Mouse (Mus musculus) cerebellum, postnatal 36 days (tissue): Measurements from ENCODE around the gene Cnnm1.

ENCODE experiments used
- DNase-seq, 2 experiments: peaks; one replicate each; pipeline ENCODE4 v3.0.0; 2021 to 2022; ENCODE audit warnings: mixed read lengths in 2 of 2

The Cnnm1 gene

DNA sequence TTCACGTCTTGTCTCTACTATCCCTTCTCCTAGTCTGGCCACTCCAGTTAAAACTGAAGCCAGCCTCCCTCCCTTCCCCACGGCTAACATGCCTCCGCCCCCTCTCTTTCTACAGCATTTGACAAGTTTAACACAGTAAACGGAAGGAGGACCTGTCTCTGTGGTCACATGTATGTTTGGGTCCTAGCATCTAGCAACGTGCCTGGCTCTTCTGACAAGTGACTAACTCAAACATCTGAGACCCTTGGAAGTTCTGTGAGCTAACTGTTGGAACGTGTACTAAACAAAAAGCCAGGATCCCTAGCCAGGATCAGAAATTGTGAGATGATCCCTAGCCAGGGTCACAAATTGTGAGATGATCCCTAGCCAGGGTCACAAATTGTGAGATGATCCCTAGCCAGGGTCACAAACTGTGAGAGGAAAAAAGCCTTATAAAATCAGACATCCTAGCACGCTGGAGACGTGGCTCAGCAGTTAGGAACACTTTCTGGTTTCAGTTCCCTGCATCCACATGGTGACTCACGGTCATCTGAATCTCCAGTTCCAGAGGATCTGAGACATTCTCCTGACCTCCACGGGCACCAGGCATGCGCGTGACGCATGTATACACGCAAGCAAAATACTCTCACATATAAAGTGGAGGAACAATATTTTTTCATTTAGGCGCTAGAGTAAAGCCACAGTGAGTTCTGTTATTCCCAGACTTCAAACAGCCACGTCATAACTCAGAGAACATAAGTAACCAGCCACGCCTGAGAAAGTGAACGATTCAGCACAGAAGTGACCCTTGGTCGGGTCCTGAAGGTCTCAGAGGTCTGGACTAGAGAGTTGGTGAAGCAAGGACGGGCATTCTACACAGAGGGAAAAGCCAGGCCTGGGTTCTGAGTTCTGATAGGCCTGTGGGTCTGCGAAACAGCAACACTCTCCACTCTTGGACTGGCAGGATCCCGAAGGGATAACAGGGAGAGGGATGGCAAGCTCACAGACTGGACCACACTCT, 71.7 kb downstream of the Cnnm1 start:
- DNase-seq: no peak

DNA sequence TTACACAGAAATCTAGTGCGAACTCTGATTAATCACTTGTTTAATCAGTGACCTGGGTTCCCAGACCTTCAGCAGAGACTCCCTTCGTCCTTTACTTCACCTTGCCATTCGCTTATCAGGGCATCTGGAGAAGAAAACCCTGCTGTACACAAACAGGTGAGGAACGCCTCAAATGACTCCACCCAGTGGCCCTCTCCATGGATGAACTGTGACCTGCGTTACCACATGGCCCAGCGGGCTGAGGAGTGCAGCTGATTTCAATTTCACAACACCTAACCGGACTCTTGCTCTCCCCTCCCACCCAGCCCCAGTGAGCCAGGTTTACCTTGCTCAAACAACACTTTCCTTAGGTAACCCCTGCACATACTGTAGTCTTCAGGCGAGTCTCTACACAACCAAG, 73.6 kb downstream of the Cnnm1 start:
- no peak for DNase-seq

DNA sequence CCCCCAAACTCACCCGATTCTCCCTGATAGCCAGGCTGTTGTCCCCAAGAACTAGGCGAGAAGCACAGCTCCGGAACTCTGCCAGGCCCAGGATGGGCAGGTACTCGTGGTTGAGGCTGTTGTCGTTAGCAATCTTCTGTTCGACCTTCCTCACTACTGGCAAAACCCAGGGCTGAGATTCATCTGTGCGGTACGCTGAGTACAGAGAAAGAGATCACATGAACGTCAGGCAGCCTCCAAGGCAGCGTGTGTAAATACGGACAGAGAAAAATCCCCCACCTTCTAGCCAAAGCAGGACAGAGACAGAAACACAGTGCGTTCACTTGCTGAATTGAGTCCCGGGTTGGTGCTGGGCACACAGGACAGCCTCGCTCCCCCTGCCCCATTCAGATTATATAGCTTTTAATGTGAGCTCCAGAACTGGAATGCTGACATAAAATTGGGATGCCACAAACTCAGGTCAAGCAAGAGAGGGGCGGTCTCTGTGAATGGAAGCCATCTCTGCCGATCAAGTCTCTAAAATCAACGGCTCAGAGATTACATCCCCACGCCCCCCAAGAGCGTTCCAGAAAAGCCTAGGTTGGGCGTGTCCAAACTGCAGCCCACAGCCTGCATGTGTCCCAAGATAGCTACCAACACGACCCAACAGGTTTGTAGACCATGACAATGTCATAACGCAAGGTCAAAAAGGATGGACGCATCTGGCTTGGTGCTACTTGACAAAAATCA, 75.6 kb downstream of the Cnnm1 start:
- DNase-seq: no peak

DNA sequence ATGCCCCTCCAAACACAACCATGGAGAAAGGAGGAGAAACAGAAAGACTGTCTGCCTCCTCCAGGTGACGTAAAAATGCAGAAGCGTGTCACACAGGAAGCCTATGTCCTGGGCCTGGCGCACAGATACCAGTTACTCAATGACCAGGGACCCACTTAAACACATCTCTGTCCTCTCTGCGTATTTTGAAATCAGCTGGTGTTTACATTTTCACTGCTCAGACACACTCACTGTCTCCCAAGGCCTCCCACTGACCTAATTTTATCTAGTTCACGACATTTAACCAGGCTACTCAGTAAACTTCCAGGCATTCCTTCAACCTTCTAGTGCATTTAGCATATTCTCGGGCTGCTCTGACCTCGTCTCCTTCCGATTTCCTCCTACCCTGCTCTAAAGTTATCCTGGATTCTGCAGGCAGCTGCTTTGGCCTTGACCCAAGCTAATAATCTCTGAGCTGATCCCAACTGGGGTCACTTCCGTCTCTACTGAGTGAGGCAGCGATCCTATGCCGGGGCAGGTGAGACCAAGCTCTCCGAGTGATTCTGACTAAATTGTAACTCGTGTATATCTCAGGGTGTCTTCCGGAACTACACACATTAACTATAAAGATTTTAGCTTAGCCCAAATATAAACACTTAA, 76.3 kb downstream of the Cnnm1 start:
- no peak for DNase-seq

DNA sequence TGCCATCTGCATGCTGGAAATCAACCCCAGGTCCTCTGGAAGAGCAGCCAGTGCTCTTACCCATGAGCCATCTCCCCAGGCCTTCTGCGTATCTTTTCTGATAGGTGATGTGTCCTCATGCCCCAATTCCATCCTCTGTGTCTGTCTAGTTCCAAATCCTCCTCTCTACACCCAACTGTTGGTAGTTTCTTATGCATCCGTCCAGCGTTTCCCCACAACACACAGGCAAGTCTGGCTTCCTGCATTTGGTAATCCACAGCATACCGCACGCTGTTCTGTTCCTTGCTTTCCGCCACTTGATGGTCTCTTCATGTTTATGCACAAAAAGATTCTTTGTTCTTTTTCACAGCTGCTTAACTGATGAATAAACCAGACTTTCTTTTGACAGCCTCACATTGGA, 77.1 kb downstream of the Cnnm1 start:
- no peak for DNase-seq

DNA sequence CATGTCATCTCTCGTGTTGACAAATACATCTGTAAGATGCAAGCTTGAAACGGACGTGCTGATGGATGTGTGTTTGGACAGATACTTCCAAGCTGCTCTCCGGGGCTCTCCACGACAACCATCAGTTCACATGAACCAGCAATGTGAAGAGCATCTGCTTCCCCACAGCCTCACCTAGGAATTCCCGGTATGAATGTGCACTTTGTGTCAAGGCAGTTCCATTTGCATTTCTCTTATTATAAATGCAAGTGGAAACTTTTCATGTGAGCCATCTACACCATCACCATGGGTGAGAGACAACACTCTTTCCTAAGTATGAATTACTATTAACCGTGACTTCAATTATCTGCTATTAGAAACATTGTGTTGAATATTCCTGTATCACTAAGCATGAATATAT, 77.6 kb downstream of the Cnnm1 start:
- no peak for DNase-seq

DNA sequence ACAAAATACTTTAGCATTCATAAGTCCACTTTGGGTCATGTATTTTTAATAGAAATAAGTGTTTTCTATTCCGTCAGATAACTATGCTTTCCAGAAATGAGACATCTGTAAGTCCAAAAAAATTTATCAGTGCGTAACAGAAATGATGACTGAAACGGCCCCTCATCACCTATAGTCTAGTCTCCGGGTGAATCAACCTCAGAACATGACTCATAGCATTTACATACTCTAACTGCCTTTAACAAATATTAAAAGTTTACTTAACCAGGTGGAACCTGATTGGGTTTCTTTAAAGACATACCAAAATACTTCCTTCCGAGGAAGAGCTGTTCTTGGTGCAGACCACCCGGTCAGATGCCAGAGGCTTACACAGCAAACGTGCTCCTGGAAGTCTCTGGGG, 78.0 kb downstream of the Cnnm1 start:
- no peak for DNase-seq

DNA sequence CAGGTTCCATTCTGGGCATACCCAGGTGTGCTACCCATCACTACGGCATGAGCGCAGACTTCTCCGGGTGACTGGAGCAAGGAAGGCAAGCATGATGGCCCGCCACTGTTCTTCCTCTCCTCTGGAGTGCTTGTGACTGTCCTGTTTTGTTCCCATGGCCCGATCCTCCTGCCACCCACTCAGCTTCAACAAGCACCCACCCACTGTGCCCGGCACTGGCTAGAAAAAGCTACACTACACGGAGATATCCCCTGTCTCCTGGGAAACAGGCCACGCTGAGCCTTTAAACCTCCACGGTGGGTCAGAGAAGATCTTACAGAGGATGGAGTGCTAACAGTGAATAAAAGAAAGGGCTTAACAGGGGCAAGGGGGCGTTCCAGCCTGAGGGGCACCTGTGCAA, 79.0 kb downstream of the Cnnm1 start:
- DNase-seq: no peak

DNA sequence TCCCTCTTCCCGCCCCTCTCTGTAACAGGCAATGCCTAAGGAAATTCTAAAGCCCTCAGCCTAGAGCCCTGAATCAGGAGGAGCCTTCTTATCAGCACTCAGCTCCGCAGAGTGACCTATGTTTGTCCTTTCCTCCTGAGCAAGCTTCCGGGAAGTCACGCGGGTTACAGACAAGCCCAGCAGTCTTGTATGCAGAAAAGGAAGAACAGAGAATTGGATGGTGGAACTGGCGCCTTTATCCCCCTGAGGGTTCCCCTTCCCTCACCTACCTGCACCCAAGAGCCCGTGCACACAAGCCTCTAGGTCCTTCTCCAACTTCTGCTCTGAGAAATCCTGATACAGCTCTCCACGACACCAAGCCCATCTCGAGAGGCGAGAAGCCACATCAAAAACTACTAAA, 80.2 kb downstream of the Cnnm1 start:
- DNase-seq: no peak

DNA sequence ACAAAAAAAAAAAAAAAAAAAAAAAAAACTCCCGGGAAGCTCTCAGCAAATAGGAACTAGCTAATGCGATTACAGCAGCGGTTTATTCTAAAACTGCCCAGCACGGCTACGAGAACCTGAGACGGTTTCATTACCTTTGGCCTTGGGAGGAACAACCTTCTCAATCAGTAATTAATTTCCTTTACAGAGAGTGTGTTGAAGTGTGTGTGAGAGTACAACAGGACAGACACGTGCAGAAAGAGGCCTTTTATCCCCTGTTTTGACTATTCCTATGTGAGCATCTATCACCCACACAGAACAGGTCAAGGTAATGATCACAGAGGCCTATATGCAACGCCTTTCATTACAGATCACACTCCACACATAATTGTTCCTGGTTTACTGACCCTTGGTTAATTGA, 81.1 kb downstream of the Cnnm1 start:
- no peak for DNase-seq

DNA sequence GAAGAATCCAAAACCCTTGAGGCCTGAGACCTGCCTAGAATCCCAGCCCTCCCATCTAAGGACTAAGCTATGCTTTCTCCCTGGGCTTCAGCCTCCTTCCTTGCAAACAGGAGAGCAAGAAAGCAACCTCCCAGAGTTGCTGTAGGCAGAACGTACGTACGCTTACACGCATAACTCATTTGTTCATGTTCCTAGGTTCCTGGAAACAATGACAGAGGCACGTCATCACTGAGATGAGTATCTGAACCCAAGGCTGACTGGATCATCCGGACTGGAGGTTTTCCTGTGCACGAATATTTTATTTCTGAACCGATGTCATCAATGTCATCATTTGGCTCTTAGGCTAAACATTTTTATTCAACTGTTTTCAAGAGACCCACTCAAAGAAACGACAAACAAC, 81.8 kb downstream of the Cnnm1 start:
- no peak for DNase-seq

DNA sequence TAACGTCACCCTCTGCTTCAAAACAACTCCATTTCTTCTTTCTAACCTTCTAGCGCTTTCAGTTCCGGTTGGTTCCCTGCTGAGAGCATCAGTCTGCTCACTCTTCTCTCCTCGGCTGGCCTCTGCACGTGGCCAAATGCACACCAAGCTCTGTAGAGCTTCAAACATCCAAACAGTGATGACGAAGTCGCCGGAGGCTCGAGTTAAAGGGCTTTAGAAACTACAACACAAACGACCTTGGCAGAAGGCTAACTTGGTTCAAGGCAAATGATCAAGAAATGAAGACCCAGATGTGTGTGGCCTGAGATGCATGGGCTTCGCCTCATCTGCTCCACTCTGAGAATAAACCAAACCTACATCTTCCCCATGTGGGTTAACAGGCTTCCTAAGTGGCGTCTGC, 83.3 kb downstream of the Cnnm1 start:
- peak; percentile 33 to 39 for DNase-seq

DNA sequence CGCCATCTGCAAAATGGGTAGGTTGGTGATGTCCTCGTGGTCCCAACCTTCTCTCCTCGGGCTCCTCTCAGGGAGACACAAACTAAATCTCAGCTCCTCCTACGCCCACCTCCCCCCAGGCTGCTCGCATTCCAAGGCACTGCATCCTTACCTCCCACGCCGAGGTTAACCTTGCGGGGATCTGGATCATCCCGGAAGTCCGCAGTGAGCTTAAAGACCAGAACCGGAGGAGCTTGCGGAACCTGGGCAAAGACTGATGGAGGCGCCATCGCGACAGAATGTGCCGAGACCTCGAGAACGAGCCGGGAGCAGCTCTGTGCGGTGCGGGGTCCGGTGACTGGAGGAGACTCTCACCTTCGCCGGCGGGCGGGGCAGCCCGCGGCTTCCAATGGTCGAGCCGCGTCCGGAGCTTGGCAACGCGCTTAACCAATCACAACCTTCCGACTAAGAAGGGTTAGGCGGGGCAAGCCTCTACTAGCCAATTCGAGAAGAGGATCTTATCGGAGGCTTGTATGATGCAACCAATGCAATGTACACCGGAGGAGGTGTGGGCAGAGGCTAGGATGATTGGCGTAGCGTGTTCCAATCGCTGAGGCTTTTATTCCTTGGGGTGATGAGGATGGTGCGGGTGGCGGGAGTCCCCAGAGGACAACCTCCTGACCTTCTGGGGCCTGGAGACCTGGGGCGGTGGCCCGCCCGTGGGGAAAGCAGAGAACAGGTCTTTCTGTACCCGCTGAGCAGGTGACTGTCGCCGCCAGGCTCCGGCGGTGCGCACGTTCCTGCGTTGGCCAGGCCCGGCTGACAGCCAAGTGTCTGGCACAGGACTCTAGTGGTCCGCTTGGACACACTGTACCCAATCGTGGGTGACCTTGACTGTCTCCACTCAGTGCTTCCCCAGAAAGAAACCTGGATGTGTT, 84.2 kb downstream of the Cnnm1 start, which contains the start of gene Got1:
Gene Got1 (minus strand): TSS at position 419 of the 917 bp plus-strand sequence.
- peak; percentile 95 for DNase-seq

DNA sequence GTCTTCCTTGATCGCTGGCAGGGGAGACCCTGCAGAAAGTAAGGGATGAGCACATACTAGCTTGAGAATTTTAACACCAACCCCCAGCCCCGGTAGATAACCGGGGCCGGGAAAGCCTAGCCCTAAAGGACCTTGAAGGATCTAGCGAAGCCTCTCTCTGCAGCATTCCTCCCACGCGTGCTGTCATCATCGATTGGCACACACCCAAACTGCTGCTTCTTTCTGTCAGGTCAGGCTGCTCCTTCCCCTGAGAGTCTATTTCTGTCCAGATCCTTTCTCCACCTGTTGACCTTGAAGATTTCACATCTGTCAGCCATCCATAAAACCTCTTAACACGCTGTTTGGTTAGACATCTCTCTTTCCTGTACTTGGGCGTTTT, 84.9 kb downstream of the Cnnm1 start:
- DNase-seq: peak in 1 of 2 experiments; percentile 72

DNA sequence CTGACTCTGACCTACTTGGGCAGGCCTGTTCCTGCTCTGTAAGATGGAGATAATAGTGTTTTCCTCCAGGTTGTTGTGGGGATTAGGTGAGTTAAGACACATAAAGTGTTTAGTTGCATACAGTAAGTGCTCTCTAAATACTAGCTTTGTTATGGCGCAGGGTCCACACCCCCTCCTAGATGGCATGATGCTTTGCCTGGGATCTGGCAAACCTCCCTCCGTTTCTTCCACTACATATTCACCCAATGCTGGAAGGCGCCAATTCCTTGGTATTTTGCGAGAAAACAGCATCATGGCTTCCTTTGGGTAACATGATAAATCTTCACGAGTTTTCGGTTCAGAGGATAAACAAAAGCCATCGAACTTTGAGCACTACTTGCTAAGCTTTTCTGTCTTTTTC, 85.3 kb downstream of the Cnnm1 start:
- no peak for DNase-seq

DNA sequence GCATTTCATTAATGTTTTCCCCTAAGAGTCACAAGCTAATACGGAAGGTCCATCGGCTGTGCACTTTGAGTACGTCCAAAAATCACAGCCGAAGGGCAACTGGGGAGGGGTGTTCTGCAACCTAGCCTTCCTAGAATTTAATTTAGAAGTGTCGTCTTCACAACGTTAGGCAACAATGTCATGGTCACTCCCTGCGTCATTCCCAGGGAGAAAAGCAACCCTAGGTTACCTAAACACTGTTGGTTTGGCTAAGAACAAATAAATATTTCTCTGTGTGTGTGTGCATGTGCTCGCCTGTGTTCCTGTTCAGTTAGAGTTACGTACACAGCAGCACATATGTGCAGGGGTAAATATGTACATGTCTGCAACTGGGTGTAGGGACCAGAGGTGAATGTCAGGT, 85.8 kb downstream of the Cnnm1 start:
- no peak for DNase-seq

DNA sequence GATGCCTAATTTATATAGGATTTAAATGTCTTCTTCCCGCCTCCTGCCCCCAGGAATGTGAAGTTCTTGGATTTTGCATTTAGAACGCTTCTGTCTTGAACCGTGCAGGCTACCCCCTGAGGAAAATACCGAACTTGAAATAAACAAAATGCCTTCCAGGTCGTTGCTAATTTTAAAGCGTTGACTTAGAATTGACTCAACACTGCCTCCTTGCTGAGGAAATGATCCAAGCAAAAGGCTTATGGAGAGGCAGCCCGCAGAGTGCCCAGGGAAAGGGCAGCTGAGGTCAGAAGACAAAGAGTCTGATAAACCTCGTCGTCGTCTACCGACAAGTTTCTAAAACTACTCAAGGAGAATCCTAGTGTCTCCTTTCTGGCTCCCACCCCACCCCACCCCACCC, 86.9 kb downstream of the Cnnm1 start:
- no peak for DNase-seq

DNA sequence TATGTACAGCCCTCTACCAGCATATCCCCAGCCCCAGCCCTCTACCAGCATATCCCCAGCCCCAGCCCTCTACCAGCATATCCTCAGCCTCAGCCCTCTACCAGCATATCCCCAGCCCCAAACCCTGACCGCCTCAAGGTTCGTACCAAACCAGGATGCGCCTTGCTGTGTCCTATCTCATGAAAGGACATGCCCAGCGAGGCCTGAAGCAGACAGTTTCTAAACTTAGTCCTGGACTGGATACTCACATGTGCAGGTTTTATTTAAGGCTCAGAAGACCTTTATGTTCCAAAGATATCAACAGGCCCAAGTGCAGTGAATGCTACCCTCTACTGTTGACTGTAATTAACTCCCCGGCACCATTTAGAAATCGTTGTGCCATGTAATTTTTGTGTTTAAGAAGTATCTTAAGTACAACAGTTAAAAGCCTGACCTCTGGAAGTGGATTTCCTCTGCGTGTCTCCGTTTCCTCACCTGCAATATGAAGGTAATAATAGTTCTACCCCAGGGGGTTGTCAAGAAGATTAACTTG, 87.9 kb downstream of the Cnnm1 start:
- no peak for DNase-seq

DNA sequence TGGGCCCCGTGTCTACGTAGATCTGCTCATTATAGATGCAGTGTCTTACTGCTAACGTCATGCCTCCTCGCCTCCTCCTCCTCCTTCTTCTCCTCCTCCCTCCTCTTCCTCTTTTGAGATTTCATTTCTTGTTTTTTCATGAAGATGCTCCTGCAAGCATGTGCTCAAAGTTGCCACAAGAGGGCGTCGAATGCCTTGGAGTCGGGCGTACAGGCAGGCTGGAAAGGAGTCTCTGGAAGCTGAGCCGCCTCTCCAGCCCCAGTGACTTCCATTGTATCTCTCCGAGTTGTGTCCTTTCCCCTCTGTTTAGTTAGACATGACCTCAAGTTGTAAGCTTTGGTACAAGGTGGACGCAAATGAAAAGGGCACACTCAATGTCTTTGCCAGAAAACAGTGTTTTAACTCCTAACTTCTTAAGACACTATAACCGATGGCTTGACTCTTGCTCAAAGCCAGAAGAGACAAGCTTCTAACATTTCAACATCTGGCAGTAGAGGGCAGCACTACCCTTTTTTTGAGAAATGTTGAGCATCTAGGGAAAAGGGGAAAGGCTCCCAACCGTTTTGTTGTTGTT, 90.0 kb downstream of the Cnnm1 start:
- DNase-seq: peak; percentile 62 to 65

DNA sequence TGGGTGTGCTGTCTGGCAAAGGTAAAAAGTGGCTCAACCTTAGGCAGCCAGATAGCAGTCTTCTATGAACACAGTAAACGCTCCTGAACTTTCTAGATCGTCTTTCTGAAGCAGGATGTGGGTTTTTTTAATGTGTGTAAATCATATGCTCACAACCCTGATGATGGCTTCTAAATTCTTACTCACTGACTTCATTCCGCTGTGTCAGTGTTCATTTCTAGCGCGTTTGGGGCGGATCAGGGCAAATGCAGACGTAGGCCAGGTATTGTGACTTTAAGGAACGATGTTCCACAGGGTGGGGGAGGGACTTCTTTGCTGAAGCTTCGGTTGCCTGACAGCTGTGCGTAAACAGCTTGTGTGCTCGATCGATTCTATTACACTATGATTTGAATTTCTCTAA, 90.7 kb downstream of the Cnnm1 start:
- DNase-seq: no peak

DNA sequence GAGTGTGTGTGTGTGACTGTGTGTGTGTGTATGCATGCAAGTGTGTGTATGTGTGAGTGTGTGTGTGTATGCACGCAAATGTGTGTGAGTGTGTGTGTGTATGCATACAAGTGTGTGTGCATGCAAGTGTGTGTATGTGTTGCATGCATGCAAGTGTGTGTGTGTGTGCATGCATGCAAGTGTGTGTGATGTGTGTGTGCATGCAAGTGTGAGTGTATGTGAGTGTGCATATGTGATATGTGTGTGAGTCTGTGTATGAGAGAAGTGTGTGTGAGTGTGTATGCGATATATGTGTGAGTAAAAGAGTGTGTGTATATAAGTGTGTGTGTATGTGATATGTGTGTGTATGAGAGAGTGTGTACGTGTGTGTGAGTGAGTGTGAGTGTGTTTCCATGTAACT, 95.1 kb downstream of the Cnnm1 start:
- DNase-seq: no peak
